ENCODE assay signal across 8 mouse cellular contexts in genomic region chr2:4542629-4543416, GRCm38 (mm10).
DNase-seq lines count a peak whose midpoint lies in the region; ATAC-seq lines count a peak whose summit lies in the region.

No protein-coding gene starts in this region.

- H3K4me1 ChIP-seq in embryonic facial prominence, embryonic 13.5 days: peaks cover 49% of the 10 kb centered on the region
- peaks cover 28 to 39% of the 10 kb centered on the region in 2 experiments for H3K4me1 ChIP-seq in heart, embryonic 14.5 days (ENCODE audit: control insufficient read depth in 2 of 2, insufficient read depth in 2 of 2, low read length in 2 of 2)

- peak; percentile 47; the same call in 1 of the 2 replicates for ATAC-seq in frontal cortex, adult (ENCODE audit: low TSS enrichment)
- ATAC-seq in embryonic facial prominence, embryonic 13.5 days (ENCODE audit: insufficient number of reproducible peaks, insufficient read depth, low FRiP score, low TSS enrichment, low read depth): no peak
- peak; percentile 10; the same call in 1 of the 2 replicates for ATAC-seq in heart, embryonic 14.5 days (ENCODE audit: insufficient number of reproducible peaks, insufficient read depth, low FRiP score, low read depth)
- ATAC-seq in granulocyte monocyte progenitor cell, adult 5-6 weeks (replicated peaks; ENCODE audit: poor library complexity, severe bottlenecking): no peak

- no peak for DNase-seq in frontal cortex, postnatal 25 days (ENCODE audit: low spot score in 2 of 2)
- peak; percentile 38 to 62 for DNase-seq in kidney, postnatal 4 days
- DNase-seq in right cerebral cortex, postnatal 25 days: no peak
- no peak for DNase-seq in left cerebral cortex, adult 18-20 months (ENCODE audit: low spot score in 2 of 2)

- H3K9ac ChIP-seq in embryonic facial prominence, embryonic 13.5 days: no peak overlapping the region
- no peak overlapping the region for H3K9ac ChIP-seq in heart, embryonic 14.5 days (ENCODE audit: low read length)

- H3K4me2 ChIP-seq in embryonic facial prominence, embryonic 13.5 days: no peak overlapping the region
- H3K4me2 ChIP-seq in heart, embryonic 14.5 days (ENCODE audit: low read length): no peak overlapping the region

- H3K9me3 ChIP-seq in embryonic facial prominence, embryonic 13.5 days: no peaks in the 10 kb centered on the region
- no peaks in the 10 kb centered on the region for H3K9me3 ChIP-seq in heart, embryonic 14.5 days (ENCODE audit: control insufficient read depth, low read length)

- 0 out of 2 replicates have a peak overlapping the region, but pooled peaks have one; percentile 18 for H3K27ac ChIP-seq in embryonic facial prominence, embryonic 13.5 days
- H3K27ac ChIP-seq in heart, embryonic 14.5 days (replicated peaks in 1 of 2; ENCODE audit: control insufficient read depth in 1 of 2, insufficient read depth in 1 of 2, low read depth in 2 of 2, low read length in 2 of 2): peak overlapping the region; percentile 30 to 68; a peak in 3 of 4 replicates

- H3K27me3 ChIP-seq in embryonic facial prominence, embryonic 13.5 days: no peaks in the 10 kb centered on the region
- no peaks in the 10 kb centered on the region for H3K27me3 ChIP-seq in heart, embryonic 14.5 days (ENCODE audit: control insufficient read depth, insufficient read depth, low read length)

- peaks cover 54% of the 10 kb centered on the region for H3K36me3 ChIP-seq in embryonic facial prominence, embryonic 13.5 days
- 0 out of 2 replicates have a peak, but pooled peaks cover 5% of the 10 kb centered on the region for H3K36me3 ChIP-seq in heart, embryonic 14.5 days (ENCODE audit: control insufficient read depth, insufficient read depth, low read length)

- 50% methylated on average over 11 of the region's 11 CpGs for WGBS in embryonic facial prominence, embryonic 13.5 days
- WGBS in heart, embryonic 14.5 days: 47% methylated on average over 11 of the region's 11 CpGs

- no peak overlapping the region for H3K4me3 ChIP-seq in embryonic facial prominence, embryonic 13.5 days
- H3K4me3 ChIP-seq in heart, embryonic 14.5 days (ENCODE audit: control insufficient read depth in 1 of 2, insufficient read depth in 1 of 2, low read depth in 1 of 2, low read length in 2 of 2): no peak overlapping the region

Comparison
In these comparisons a context has a peak if more than half of its experiments do, and no peak if none do; other contexts are left out.
1. ATAC-seq: peak in frontal cortex, adult (single experiment) and heart, embryonic 14.5 days (single experiment); none in embryonic facial prominence, embryonic 13.5 days (single experiment) and granulocyte monocyte progenitor cell, adult 5-6 weeks (single experiment).
2. DNase-seq: peak in kidney, postnatal 4 days (2 of 2); none in frontal cortex, postnatal 25 days (0 of 2), right cerebral cortex, postnatal 25 days (single experiment) and left cerebral cortex, adult 18-20 months (0 of 2).